Mouse (Mus musculus): ENCODE results near the gene Btbd16.

Gene Btbd16

DNA sequence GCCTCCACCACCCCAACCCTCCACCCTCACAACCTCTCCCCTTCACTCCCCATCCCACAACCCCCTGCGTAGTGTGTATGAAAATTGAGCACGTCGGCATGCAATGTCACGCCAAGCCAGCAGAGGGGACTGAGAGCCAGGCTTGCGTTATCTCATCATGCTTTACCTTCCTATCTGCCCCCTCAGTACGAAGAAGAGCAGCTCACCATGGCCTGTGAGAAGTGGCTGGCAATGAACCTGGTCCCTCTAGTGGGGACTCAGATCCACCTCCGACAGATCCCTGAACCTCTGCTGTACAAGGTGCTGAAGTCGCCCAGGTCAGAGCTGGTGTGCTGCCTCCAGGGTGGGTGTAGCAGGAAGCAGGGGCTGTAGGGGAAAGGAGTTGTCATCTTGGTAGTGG is 22.9 kb downstream of the Btbd16 start:
- ChIA-PET POLR2A (interaction anchor here (0.5 to 1.5 kb wide), 12 partner anchors 9 to 265 kb away, joined by 3 to 7 read pairs (median 4); partner anchors contain the start of gene Btbd16 (in 1 of the 4)), CTCF (interaction anchor here (0.6 to 2.0 kb wide), 26 partner anchors 9 to 316 kb away, joined by 3 to 10 read pairs (median 3); partner anchors contain the start of gene Btbd16 (in 1 of the 4))

DNA sequence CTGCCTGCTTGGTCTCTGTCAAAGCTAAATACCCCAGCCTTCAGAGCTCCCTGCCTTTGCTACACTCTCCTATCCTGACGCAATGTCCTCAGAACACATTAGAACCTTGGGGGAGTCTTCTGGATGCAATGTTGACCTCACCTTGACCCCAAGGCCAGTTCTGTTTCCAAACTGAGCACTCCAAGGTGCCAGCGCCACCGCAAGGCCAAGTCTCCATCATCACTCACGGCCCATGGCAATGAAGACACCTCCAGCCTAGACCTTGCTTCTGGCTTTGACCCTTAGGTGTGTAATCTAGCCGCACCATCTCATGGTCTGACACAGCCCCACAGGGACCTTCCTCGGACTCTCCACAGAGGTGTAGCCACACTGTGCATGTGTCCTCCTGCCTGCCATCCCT is 23.7 kb downstream of the Btbd16 start:
- ChIA-PET POLR2A (interaction anchor here (0.5 to 1.5 kb wide), 13 partner anchors 8 to 266 kb away, joined by 3 to 7 read pairs (median 3); no protein-coding TSS in a partner anchor), CTCF (interaction anchor here (0.5 to 2.0 kb wide), 23 partner anchors 8 to 315 kb away, joined by 3 to 10 read pairs (median 3); partner anchors contain the start of gene Btbd16 (in 1 of the 4))

DNA sequence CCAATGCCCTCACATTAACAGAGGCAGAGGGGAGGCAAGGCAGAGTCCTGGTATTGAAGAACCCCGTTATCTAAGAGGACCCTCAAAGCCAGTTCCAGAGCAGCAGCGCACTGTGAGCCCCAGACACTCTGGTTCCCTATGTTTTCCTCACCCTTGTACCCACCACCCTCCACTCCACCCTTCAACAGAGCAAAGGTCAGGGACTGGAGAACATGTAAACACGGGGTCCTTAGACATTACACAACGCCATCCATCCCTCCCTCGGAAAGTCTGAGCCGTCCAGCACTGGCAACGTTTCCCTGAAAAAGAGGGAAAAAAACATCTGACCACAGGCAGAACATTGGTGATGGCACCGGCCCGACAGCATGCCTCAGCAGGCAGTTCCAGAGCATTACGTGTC is 25.5 kb downstream of the Btbd16 start:
- ChIA-PET CTCF (no interaction called here), POLR2A (no interaction called here)

- ChIA-PET CTCF (interaction anchor here in 1 of 4 experiments (0.6 kb wide), 1 partner anchor 33 kb away, joined by 6 read pairs; no protein-coding TSS in a partner anchor), POLR2A (no interaction called here)
Observed at GRCm38 (mm10) chr7:130800681-130801080, 26.8 kb downstream of the Btbd16 start.

GRCm38 (mm10) chr7:130801811-130802210 is 27.9 kb downstream of the Btbd16 start:
- ChIA-PET POLR2A (no interaction called here), CTCF (interaction anchor here in 1 of 4 experiments (1.2 kb wide), 1 partner anchor 11 kb away, joined by 3 read pairs; no protein-coding TSS in a partner anchor)

- ChIA-PET POLR2A (interaction anchor here in 3 of 4 experiments (0.7 to 1.4 kb wide), 4 partner anchors 32 to 57 kb away, joined by 3 to 6 read pairs (median 4); no protein-coding TSS in a partner anchor), CTCF (interaction anchor here in 2 of 4 experiments (0.7 to 1.4 kb wide), 3 partner anchors 16 to 230 kb away, joined by 3 to 5 read pairs (median 4); no protein-coding TSS in a partner anchor)
Observed at GRCm38 (mm10) chr7:130803251-130803825, 29.5 kb downstream of the Btbd16 start.

GRCm38 (mm10) chr7:130804991-130805390 is 31.1 kb downstream of the Btbd16 start:
- ChIA-PET POLR2A (interaction anchor here in 3 of 4 experiments (0.5 to 1.2 kb wide), 4 partner anchors 8 to 196 kb away, joined by 3 to 10 read pairs (median 3); no protein-coding TSS in a partner anchor), CTCF (interaction anchor here in 1 of 4 experiments (1.0 to 1.2 kb wide), 2 partner anchors 8 to 42 kb away, joined by 3 read pairs; no protein-coding TSS in a partner anchor)

GRCm38 (mm10) chr7:130807749-130808148 is 33.9 kb downstream of the Btbd16 start:
- ChIA-PET CTCF (interaction anchor here in 2 of 4 experiments (0.6 to 2.5 kb wide), 5 partner anchors 11 to 503 kb away, joined by 3 to 9 read pairs (median 3); partner anchors contain the start of gene Btbd16 (in 1 of the 2)), POLR2A (interaction anchor here in 2 of 4 experiments (0.6 to 2.1 kb wide), 6 partner anchors 11 to 1586 kb away, joined by 3 to 7 read pairs (median 4); no protein-coding TSS in a partner anchor)

GRCm38 (mm10) chr7:130808694-130809093 is 34.8 kb downstream of the Btbd16 start:
- CTCF ChIA-PET: interaction anchor here in 2 of 4 experiments (0.6 to 2.5 kb wide), 4 partner anchors 12 to 51 kb away, joined by 3 to 9 read pairs (median 6); partner anchors contain the start of gene Btbd16 (in 1 of the 2)
- POLR2A ChIA-PET: interaction anchor here in 1 of 4 experiments (0.7 kb wide), 1 partner anchor 1587 kb away, joined by 4 read pairs; no protein-coding TSS in a partner anchor

- ChIA-PET POLR2A (interaction anchor here in 1 of 4 experiments (0.8 kb wide), 1 partner anchor 12 kb away, joined by 3 read pairs; no protein-coding TSS in a partner anchor), CTCF (interaction anchor here in 3 of 4 experiments (0.5 to 1.0 kb wide), 4 partner anchors 25 to 206 kb away, joined by 3 to 4 read pairs (median 3); no protein-coding TSS in a partner anchor)
Observed at GRCm38 (mm10) chr7:130810238-130810637, 36.4 kb downstream of the Btbd16 start.

DNA sequence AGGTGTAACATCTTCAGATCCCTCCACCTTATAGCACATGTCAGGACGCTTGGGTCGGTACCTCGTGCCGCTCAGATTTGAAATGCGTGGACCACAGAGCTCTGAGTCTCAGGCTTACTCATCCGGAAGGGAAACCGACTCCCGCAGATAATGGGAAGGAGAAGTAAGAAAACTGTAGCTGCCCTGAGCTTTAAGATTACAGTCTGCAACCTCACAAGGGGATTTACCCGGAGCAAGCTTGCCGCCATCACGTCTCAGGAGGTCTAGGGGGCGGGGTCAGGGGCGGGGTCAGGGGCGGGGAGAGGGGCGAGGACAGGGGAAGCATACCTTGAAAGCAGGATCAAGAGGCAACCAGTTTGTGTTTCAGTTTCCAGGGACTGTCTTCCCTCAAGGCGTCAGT is 38.5 kb downstream of the Btbd16 start:
- ChIA-PET CTCF (interaction anchor here (0.5 to 0.6 kb wide), 4 partner anchors 12 to 1526 kb away, joined by 3 to 10 read pairs (median 4); no protein-coding TSS in a partner anchor), POLR2A (interaction anchor here (0.6 to 2.0 kb wide), 13 partner anchors 12 to 126 kb away, joined by 3 to 6 read pairs (median 3); partner anchors contain the start of gene Plekha1 (in 1 of the 4))

DNA sequence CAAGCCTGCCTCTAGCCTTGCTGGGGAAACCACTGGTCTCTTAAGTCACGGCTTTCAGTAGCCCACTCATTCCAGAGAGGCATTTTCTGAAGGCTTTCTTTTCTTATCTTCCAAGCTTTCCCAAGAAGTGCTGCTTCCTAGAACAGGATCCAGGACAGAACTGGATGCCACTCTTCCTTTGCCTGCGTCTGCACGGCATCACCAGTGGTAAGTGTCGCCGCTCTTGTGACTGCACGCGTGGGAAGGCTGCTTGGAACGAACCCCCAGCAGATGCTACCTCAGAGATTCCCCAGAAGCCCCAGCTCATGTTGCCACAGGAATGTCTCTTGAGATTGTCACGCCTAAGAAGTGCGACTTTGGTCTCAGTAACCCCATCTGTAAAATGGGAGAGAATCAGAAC is 41.7 kb downstream of the Btbd16 start:
- POLR2A ChIA-PET: interaction anchor here in 1 of 4 experiments (1.5 kb wide), 1 partner anchor 144 kb away, joined by 3 read pairs; no protein-coding TSS in a partner anchor
- CTCF ChIA-PET: interaction anchor here in 2 of 4 experiments (0.9 to 2.1 kb wide), 3 partner anchors 12 to 54 kb away, joined by 3 to 7 read pairs (median 4); no protein-coding TSS in a partner anchor

- CTCF ChIA-PET: interaction anchor here in 2 of 4 experiments (0.9 to 2.1 kb wide), 3 partner anchors 12 to 54 kb away, joined by 3 to 7 read pairs (median 4); no protein-coding TSS in a partner anchor
- POLR2A ChIA-PET: interaction anchor here in 2 of 4 experiments (0.6 to 1.6 kb wide), 4 partner anchors 19 to 1151 kb away, joined by 3 to 5 read pairs (median 4); no protein-coding TSS in a partner anchor
Observed at GRCm38 (mm10) chr7:130816243-130816642, 42.4 kb downstream of the Btbd16 start.

GRCm38 (mm10) chr7:130818813-130819212 is 44.9 kb downstream of the Btbd16 start:
- POLR2A ChIA-PET: interaction anchor here in 1 of 4 experiments (1.5 kb wide), 1 partner anchor 16 kb away, joined by 4 read pairs; no protein-coding TSS in a partner anchor
- CTCF ChIA-PET: interaction anchor here in 1 of 4 experiments (0.9 kb wide), 1 partner anchor 22 kb away, joined by 3 read pairs; no protein-coding TSS in a partner anchor

DNA sequence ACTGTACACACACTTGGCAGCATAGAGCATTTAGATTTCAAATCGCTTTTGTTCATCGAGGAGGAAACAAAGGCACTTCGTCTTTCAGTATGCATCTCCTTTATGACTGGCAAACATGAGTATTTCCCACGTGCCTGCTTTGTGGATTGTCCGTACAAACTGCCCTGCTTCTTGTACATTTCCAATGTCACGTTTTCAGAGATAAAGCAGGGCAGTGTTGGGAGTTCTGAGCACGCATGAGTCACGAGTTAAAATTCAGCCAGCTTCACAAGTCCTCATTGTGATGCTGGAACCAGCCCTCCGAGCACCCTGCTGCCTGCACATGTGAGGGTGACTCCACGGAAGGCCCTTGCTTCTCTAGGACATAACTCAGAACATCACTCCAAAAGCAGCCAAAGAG is 45.8 kb downstream of the Btbd16 start:
- ChIA-PET CTCF (interaction anchor here in 2 of 4 experiments (0.6 to 0.9 kb wide), 2 partner anchors 23 to 87 kb away, joined by 3 to 5 read pairs; no protein-coding TSS in a partner anchor), POLR2A (interaction anchor here in 1 of 4 experiments (1.5 kb wide), 1 partner anchor 16 kb away, joined by 4 read pairs; no protein-coding TSS in a partner anchor)

- POLR2A ChIA-PET: interaction anchor here in 2 of 4 experiments (0.9 to 1.8 kb wide), 4 partner anchors 8 to 46 kb away, joined by 3 to 5 read pairs (median 4); no protein-coding TSS in a partner anchor
Observed at GRCm38 (mm10) chr7:130823992-130824391, 50.1 kb downstream of the Btbd16 start.

DNA sequence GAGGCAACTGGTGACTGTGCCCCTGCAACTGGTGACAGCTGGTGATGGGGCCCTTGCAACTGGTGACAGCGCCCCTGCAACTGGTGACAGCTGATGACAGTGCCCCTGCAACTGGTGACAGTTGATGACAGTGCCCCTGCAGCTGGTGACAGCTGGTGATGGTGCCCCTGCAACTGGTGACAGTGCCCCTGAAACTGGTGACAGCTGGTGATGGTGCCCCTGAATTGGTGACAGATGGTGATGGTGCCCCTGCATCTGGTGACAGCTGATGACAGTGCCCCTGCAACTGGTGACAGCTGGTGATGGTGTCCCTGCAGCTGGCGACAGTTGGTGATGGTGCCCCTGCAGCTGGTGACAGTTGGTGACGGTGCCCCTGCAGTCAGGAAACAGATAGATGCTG is 52.5 kb downstream of the Btbd16 start:
- ChIA-PET POLR2A (no interaction called here), CTCF (interaction anchor here (0.7 to 2.2 kb wide), 4 partner anchors 9 to 330 kb away, joined by 3 to 7 read pairs (median 4); no protein-coding TSS in a partner anchor)

More at GRCm38 (mm10) chr7:130823992-130824391, 50.1 kb downstream of the Btbd16 start:
- CTCF ChIA-PET: interaction anchor here in 1 of 4 experiments (1.5 kb wide), 1 partner anchor 81 kb away, joined by 4 read pairs; no protein-coding TSS in a partner anchor

GRCm38 (mm10) chr7:130827431-130827830 is 53.6 kb downstream of the Btbd16 start:
- POLR2A ChIA-PET: interaction anchor here in 2 of 4 experiments (0.7 to 1.1 kb wide), 2 partner anchors 19 to 54 kb away, joined by 3 to 7 read pairs; partner anchors contain the start of gene Btbd16 (in 1 of the 2)
- CTCF ChIA-PET: interaction anchor here in 3 of 4 experiments (0.6 to 2.2 kb wide), 6 partner anchors 12 to 245 kb away, joined by 3 to 7 read pairs (median 3); no protein-coding TSS in a partner anchor

Data from embryonic stem cell, embryonic (primary cell).